Mouse (Mus musculus) cortical plate, adult 2 months (tissue): Measurements from ENCODE around the gene Osbpl9.

ENCODE experiments used
- CTCF ChIP-seq: fragments of 200-500 bp; IDR thresholded peaks from 2 replicates; pipeline ENCODE4 v1.5.1; 2011; ENCODE audit warnings: mild to moderate bottlenecking, control low read depth, low read length; ENCODE audit not compliant: insufficient read depth; ENCODE audit errors: extremely low read depth
- POLR2A ChIP-seq: fragments of 200-500 bp; IDR thresholded peaks from 2 replicates; pipeline ENCODE4 v1.6.1; 2011; ENCODE audit warnings: mild to moderate bottlenecking, low read length, control low read depth; ENCODE audit not compliant: insufficient read depth; ENCODE audit errors: extremely low read depth

GRCm38 (mm10) chr4:109213986-109214385 lies 11.9 kb upstream of the Osbpl9 start:
- TF ChIP-seq CTCF (no peak), POLR2A (no peak)
